Mouse (Mus musculus) kidney, postnatal 10 days (tissue): ENCODE measurements around the gene Atxn7l3.
A peak's percentile ranks its signal among the peaks of the same experiment; 100 is the strongest.

Experiments
- DNase-seq: peaks from one replicate; pipeline ENCODE4 v3.0.0; 2021; ENCODE audit warnings: mixed read lengths

The Atxn7l3 gene

DNA sequence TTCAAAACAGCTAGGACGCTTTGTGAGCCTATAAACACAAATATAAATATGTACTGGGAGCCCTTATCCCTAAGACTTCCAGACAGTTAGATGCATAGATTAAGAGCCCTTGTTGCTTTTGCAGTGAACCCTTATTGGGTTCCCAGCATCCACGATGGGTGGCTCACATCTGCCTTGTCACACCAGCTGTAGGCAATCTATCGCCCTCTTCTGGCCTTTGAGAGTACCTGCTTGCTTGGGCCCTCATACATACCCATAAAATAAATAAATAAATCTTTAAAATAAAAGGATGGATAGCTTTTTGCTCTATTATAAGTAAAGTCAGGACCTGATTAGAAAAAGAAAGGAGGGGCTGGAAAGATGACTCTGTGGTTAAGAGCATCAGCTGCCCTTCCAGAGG, 37.9 kb downstream of the Atxn7l3 start:
- DNase-seq = no peak

DNA sequence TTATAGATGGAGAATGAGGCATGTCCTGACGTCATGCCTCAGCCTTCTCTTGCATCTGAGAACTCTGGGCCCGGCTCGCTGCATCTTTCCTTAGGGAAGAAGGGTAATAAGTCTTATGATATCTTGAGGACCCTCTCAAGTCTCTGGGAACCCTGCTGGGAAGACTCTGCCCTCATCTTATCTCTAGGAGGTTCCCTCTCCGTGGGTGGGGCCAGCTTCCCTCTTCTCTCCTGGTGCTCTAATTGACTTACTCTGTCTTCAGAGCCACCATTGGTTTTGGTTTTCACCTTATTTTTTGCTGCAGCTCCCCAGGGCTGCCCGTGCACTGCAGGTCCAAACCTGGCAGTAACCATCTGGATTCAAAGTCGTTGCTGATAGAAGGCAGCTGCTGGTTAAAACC, 38.3 kb downstream of the Atxn7l3 start:
- no peak for DNase-seq

DNA sequence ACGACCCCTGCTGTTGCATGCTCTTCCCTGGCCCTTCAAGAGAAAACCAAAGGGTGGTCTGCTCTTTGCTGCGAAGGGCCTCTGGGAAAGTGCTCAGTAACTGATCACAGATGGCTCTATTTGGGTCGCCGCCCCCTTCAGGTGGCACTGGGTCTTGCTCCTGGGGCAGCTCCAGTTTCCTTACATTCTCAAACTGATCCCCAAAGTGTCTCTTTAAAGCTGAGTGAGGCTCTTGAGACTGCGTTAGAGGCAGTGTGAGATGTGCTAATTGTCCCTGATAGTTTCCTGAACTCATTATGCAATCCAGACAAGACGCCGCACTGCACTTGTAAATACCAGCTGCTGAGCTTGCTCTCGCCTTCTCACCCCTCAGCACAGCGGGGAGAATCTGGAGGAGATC, 38.9 kb downstream of the Atxn7l3 start:
- peak; percentile 47 for DNase-seq

DNA sequence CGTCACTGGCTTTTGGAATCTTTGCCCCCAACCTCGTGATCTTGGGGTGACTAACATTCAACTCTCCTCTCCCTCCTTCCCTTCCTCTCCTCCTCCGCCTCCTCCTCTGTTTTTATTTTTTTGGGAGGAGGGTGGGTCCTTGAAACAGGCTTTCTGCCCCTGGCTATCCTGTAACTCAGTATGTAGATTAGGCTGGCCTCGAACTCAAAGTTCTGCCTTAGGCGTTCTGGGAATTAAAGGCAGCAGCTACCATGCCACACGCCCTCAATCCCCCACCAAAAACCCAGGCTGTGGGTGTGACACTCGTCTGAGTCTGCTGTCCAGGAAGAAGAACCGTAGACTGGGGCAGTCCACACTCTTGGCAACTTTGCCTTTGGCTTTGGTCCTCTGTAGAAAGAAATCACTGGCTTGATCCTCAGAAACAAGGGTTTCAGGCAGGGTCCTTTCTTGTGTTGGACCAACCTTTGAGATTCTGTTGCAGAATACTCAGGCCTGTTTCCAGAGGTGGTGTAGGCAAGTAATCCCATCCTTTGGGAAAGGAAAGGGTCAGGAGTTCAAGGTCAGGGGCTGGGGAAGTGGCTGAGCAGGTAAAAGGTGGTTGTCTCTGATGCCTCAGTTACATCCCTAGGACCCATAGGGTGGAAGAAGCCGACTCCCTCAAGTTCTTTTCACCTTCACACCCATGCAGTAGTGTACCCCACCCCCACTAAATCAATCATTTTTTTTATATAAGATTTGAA, 46.9 kb downstream of the Atxn7l3 start:
- no peak for DNase-seq

DNA sequence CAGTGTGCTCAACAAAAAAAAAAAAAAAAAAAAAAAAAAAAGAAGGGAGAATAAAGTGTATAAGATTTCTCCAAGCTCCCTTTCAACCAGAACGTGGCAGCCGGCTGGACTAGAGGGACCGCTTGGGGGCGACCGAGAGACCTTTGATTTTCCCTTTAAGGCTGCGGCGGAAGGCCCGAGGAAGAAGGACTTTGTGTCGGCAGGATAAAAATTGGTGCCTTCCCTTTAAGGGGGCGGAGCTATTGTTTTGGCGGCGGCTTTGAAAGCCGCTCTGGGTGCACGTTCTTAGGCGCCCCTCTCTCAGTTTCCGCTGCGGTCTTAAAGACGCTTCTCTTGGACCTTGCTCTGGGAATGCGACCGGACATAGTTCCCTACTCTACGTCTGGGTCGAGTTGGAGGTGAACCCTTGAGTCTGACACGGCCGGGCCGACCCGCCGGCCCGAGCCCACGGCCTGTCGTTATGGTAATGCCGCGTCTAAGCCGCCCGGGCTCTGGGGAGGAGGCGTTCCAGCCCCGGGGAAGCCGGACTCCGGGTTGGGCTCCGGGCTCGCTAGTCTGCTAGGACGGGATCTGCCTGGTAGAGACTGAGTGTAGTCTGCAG, 47.7 kb downstream of the Atxn7l3 start, which contains the start of gene BC030867:
BC030867 (plus strand) TSS at position 253 of the 601 bp plus-strand sequence.
- peak; percentile 96 for DNase-seq

DNA sequence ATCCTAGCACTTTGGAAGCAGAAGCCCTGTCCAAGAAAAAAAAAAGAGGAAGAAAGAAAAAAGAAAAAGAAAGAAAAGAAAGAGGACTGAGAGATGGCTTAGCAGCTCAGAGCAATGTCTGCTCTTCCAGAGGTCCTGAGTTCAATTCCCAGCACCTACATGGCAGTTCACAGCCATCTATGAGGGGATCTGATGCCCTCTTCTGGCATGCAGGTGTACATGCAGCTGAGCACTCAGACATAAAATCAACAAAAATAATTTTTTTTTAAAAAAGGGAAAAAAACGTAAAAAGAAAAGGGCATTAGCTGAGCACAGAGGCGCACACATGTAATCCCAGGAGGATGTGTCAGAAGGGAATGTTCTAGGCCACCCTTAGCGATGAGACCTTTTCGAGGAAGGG, 49.6 kb downstream of the Atxn7l3 start:
- no peak for DNase-seq

DNA sequence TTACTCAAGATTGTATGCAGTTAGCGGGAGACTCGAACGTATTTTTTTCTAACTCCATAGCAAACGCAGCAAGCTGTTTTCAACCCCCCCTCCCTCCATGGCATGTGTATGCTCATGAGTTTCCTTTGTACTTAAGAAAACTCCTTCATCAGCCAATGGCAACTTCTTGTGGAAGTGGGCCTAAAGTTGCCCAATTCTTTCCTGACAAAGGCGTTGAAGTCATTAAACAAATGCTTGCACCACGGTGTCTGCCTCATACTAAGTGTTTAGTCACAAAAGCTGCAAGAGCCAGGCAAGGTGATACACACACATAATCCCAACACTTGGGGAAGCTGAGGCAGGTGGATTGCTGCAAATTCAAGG, 50.2 kb downstream of the Atxn7l3 start:
- no peak for DNase-seq

DNA sequence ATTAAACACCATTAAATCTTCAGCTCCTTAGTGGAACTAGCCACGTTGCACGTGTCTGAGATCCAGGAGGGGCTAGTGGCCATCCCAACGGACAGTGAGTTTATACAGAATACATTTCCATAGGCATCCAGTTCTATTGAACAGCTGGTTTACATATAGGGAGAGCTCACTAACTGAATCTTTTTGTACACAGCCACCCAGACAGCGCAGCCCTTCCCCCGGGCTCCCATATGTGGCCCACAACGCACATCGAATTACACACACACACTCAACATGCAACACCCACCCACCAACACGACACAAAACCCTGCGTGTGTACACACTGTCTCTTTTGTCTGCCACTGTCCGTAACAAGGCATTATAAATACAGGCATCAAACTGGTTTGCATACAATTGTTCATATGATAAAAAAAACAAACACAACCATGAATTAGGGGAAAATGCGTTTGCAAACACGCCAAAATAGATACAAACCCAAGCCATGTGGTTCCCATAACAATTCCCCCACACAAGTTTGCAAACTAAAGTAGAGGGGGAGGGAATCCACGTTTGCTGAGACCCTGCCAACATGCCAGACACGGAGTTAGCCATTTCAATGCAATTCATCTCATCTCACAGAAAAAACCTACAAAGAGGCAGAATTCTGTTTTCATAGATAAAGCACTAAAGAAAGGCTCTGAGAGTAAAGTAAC, 50.7 kb downstream of the Atxn7l3 start:
- DNase-seq = no peak

DNA sequence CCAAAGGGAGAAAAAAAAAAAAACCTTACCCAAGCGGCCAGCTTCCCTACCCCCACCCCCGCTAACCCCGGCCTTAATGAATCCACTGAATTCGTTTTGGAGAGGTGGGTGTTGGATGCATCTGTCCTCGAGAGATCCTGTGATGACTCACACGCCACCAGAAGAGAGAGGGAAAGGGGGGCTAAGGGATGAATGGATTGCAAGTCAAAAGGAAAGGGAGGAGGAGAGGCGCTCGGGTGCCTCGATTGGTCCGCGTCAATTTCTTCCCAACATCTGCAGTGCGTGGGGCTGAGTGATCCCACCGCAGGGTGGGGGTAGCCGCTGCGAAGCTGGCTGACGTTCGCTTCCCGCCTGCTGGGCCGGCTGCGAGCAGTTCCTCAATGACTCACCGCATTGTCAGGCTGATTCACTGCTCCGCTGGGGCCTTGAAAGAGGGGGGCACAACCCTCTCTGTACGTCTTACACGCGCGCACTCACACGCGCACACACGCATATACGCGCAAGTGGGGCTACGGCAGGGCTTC, 51.4 kb downstream of the Atxn7l3 start:
- peak; percentile 75 for DNase-seq

DNA sequence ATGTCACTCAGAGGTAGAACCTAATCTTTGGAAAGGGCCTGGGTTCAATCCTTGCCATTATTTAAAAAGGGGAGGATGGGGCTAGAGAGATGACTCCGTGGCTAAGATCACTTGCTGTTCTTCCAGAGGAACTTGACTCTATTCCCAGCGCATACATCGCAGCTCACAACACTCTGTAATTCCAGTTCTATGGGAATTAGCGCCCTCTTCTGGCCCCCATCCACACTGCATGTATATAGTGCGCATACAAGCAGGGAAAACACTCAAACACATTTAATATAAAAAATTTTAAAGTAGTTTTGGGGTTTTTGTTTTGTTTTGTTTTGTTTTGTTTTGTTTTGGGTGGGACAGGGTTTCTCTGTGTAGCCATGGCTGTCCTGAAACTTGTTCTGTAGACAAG, 54.6 kb downstream of the Atxn7l3 start:
- no peak for DNase-seq

DNA sequence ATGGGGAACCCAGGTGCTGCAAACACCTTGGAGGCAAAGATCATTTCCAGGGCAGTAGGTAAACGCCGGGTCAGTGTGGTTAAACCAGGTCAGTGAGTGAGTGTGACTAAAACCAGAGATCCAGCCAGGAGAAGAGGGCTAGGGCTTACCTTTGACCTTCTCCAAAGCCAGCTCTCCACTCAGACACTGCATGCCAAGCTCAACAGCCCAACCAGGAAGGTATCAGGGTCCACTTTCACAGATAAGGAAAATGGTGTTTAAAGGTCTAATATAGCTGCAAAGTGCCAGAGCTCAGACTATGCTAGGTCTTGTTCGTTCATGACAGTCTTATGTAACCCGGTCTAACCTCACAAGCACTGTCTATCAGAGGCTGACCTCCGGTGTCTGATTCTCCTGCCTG, 55.2 kb downstream of the Atxn7l3 start:
- DNase-seq = no peak

DNA sequence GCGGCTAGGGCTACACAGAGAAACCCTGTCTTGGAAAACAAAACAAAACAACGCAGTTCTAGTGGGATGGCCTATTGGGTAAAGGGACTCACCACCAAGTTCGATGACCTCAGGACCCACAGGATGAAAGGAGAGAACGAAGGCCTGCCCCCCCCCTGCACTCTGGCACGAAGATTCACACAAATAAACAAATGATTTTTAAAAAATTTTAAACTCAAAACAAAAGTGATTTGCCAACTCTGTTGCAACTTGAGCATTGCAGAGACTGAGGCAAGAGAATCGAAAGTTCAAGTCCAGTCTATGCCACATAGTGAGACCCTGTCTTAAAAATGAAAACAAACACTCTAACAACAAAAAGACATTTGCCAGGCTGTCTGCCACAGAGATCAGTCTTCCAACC, 55.8 kb downstream of the Atxn7l3 start:
- DNase-seq = no peak
